Mouse (Mus musculus) CD8-positive naive resting alpha-beta T cell, adult 57 days (primary cell): ENCODE data around the gene Sars2. TPM values are rescaled to one million over a fixed set of nuclear protein-coding genes. Genes with fewer than 3 reads are reported as not detected.

ENCODE experiments used
- total RNA-seq: library from RNA; stranded (reverse); gene quantifications from one replicate; pipeline ENCODE4 v1.2.4, GENCODE M21; 2023

The Sars2 gene
- total RNA-seq: 18.2 TPM

GRCm38 (mm10) chr7:28741709-28742438 lies at the start of gene Sars2, which contains the start of gene Mrps12:
Gene Sars2, plus strand, starts transcription at chr7:28741992.
Gene Mrps12, minus strand, starts transcription at chr7:28741820.

GRCm38 (mm10) chr7:28692545-28693320 lies 49.1 kb upstream of the Sars2 start, which contains the start of gene Fbxo27:
Gene Fbxo27, plus strand, starts transcription at chr7:28692849.

GRCm38 (mm10) chr7:28716590-28717281 lies 25.1 kb upstream of the Sars2 start, which contains the start of gene Fbxo17:
Gene Fbxo17, plus strand, starts transcription at chr7:28716804.

GRCm38 (mm10) chr7:28756079-28756478 lies 14.3 kb downstream of the Sars2 start, which contains the start of gene Ccer2:
Gene Ccer2, plus strand, starts transcription at chr7:28756174.

GRCm38 (mm10) chr7:28766173-28766879 lies 24.5 kb downstream of the Sars2 start, which contains the start of gene Sirt2:
Gene Sirt2, plus strand, starts transcription at chr7:28766735.

GRCm38 (mm10) chr7:28767462-28767965 lies 25.7 kb downstream of the Sars2 start, which contains the start of gene Nfkbib:
Gene Nfkbib, minus strand, starts transcription at chr7:28767512.

GRCm38 (mm10) chr7:28788307-28789195 lies 46.8 kb downstream of the Sars2 start, which contains the start of gene Rinl:
Gene Rinl, plus strand, starts transcription at chr7:28788969.

Other genes with a start within 250 kb of the Sars2 start
- gene Ifnl2, start 231.5 kb upstream of the Sars2 start, total RNA-seq: not detected
- not detected for gene Ifnl3, start 219.2 kb upstream of the Sars2 start, total RNA-seq
- 1.0 TPM for gene Sycn, start 201.1 kb upstream of the Sars2 start, total RNA-seq
- 0.55 TPM for gene Nccrp1, start 194.7 kb upstream of the Sars2 start, total RNA-seq
- 36.4 TPM for gene Samd4b, start 143.8 kb upstream of the Sars2 start, total RNA-seq
- gene Pak4, start 143.8 kb upstream of the Sars2 start, total RNA-seq: 10.5 TPM
- not detected for gene Acp7, start 110.7 kb upstream of the Sars2 start, total RNA-seq
- gene Fbxo27, start 49.1 kb upstream of the Sars2 start, total RNA-seq: 1.6 TPM
- gene Fbxo17, start 25.2 kb upstream of the Sars2 start, total RNA-seq: 15.6 TPM
- gene Mrps12, start 172 bp upstream of the Sars2 start, total RNA-seq: 27.1 TPM
- not detected for gene Ccer2, start 14.2 kb downstream of the Sars2 start, total RNA-seq
- 51.1 TPM for gene Sirt2, start 24.7 kb downstream of the Sars2 start, total RNA-seq
- 48.3 TPM for gene Nfkbib, start 25.5 kb downstream of the Sars2 start, total RNA-seq
- 126 TPM for gene Rinl, start 47.0 kb downstream of the Sars2 start, total RNA-seq
- gene Hnrnpl, start 66.5 kb downstream of the Sars2 start, total RNA-seq: 641 TPM
- 50.1 TPM for gene Ech1, start 83.2 kb downstream of the Sars2 start, total RNA-seq
- gene Lgals4, start 91.9 kb downstream of the Sars2 start, total RNA-seq: 9.6 TPM
- gene Lgals7, start 121.9 kb downstream of the Sars2 start, total RNA-seq: not detected
- not detected for gene Capn12, start 139.4 kb downstream of the Sars2 start, total RNA-seq
- gene Actn4, start 220.3 kb downstream of the Sars2 start, total RNA-seq: 149 TPM
- gene Eif3k, start 239.9 kb downstream of the Sars2 start, total RNA-seq: 317 TPM
- gene Map4k1, start 240.1 kb downstream of the Sars2 start, total RNA-seq: 104 TPM